Comparison of ENCODE assay signal across 8 mouse cellular contexts in the genomic region with DNA sequence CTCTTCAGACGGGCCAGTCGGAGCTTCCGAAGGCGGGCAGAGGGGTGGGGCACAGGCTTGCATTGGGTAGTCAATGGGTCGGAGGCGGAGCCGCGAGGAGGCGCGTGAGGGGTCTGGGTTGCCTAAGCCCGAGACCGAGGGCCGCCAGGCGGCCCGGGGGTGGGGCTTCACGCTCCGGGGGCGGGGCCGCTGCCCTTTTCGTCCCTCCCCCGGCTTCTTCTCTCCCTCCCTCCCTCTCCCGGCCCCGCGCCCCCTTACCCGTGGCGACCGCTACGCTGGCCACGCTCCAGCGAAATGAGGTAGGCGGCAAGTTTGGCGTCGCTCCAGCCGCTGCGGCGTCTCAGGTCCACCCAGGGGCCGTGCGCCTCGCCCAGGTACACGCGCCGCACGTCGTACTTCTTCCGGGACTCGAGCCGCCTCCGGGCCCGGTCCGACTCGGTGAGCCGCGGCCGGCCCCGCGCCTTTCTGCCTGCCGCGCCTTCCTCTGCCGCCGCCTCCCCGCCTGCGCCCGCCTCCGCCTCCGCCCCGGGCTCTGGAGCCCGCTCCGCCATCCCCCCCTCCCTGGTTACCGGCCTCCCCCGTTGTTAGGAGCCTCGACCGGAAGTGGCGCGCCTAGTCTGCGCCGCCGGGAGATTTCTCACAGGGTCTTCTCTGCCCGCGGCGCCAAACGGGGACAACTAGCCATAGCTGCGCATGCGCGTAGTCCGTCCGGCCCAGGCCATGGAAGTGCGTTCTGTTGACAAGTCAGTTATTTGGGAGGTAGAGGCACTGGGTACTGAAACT. TPM values are rescaled to one million over a fixed set of nuclear protein-coding genes. Genes with fewer than 3 reads are reported as not detected.
A peak's percentile ranks its signal among the peaks of the same experiment; 100 is the strongest.
DNase-seq lines count a peak whose midpoint lies in the region; ATAC-seq lines count a peak whose summit lies in the region.

A gene (minus strand): TSS at position 469 of the 783 bp plus-strand sequence.
A gene (minus strand): TSS at position 586 of the 783 bp plus-strand sequence.

- peaks cover 8% of the 10 kb centered on the region; the same call in 1 of the 2 replicates for H3K36me3 ChIP-seq in hindbrain, embryonic 15.5 days

- H3K4me1 ChIP-seq in hindbrain, embryonic 15.5 days (replicated peaks): peaks cover 23% of the 10 kb centered on the region

- peak within 1 kb of the TSS; percentile 98 for H3K27ac ChIP-seq in hindbrain, embryonic 15.5 days (replicated peaks)

- H3K9ac ChIP-seq in hindbrain, embryonic 15.5 days: peak within 1 kb of the TSS; percentile 83

- H3K4me3 ChIP-seq in hindbrain, embryonic 15.5 days: peak within 1 kb of the TSS; percentile 75

- no peaks in the 10 kb centered on the region for H3K27me3 ChIP-seq in hindbrain, embryonic 15.5 days

- DNase-seq in R1 (ENCODE audit: low read depth, low spot score): peak; percentile 98
- peak; percentile 98 for DNase-seq in cerebellum, postnatal 25 days
- DNase-seq in frontal cortex, postnatal 25 days (ENCODE audit: low spot score in 2 of 2): peak; percentile 94 to 95
- DNase-seq in left cerebral cortex, adult 11 months (ENCODE audit: low spot score): peak; percentile 93
- peak; percentile 97 to 98 for DNase-seq in lung, postnatal 4 days
- peak; percentile 96 for DNase-seq in retina, postnatal 7 days (ENCODE audit: low read depth, low spot score)
- peak; percentile 92 for DNase-seq in urinary bladder, adult 2 months (ENCODE audit: low spot score)

- no peaks in the 10 kb centered on the region for H3K9me3 ChIP-seq in hindbrain, embryonic 15.5 days

- peak within 1 kb of the TSS; percentile 59 for H3K4me2 ChIP-seq in hindbrain, embryonic 15.5 days

- WGBS in hindbrain, embryonic 15.5 days: under 1% methylated on average over 65 of the region's 87 CpGs

- peak; percentile 97 for ATAC-seq in hindbrain, embryonic 15.5 days (ENCODE audit: low FRiP score, low read depth)

RNA-seq across cellular contexts. Expression of the first gene that starts in this region (rescaled TPM):
- polyA plus RNA-seq in hindbrain, embryonic 15.5 days (2015; fragmentation: Nextera tagmentation; extraction: Ambion mirVana): not detected in 2 replicates
- polyA plus RNA-seq in urinary bladder, adult 2 months (2012; rRNA removed): not detected in 2 replicates

RNA-seq across cellular contexts. Expression of the second gene that starts in this region (rescaled TPM):
- polyA plus RNA-seq in hindbrain, embryonic 15.5 days (2015; fragmentation: Nextera tagmentation; extraction: Ambion mirVana): 17.3 and 19.6 TPM in 2 replicates
- polyA plus RNA-seq in urinary bladder, adult 2 months (2012; rRNA removed): 18.0 and 21.3 TPM in 2 replicates

Comparison
In these comparisons a context has a peak if more than half of its experiments do, and no peak if none do; other contexts are left out.
1. Peak in every context shown above with its lines: DNase-seq, ATAC-seq, H3K4me3 ChIP-seq and H3K27ac ChIP-seq.